Mouse (Mus musculus) bone marrow, adult 2 months (tissue): ENCODE results near the gene Map4k4. TPM values are rescaled to one million over a fixed set of nuclear protein-coding genes. Genes with fewer than 3 reads are reported as not detected.

Experiments
- H3K27ac ChIP-seq: fragments of 200-500 bp; 2 replicates; pipeline ENCODE4 v1.5.1; 2012; ENCODE audit warnings: low read depth, mild to moderate bottlenecking, control low read depth, inconsistent platforms, low read length; ENCODE audit not compliant: control insufficient read depth, poor library complexity, insufficient read depth
- H3K4me1 ChIP-seq: fragments of 200-500 bp; 2 replicates; pipeline ENCODE4 v1.6.1; 2011; ENCODE audit warnings: low read length; ENCODE audit not compliant: control insufficient read depth, insufficient read depth
- H3K4me3 ChIP-seq: fragments of 200-500 bp; replicated peaks from 2 replicates; pipeline ENCODE3; 2011; ENCODE audit warnings: mild to moderate bottlenecking, low read depth, low read length, control low read depth; ENCODE audit not compliant: control insufficient read depth
- CTCF ChIP-seq: fragments of 200-500 bp; IDR thresholded peaks from 2 replicates; pipeline ENCODE4 v1.5.1; 2011; ENCODE audit warnings: low read length, control low read depth; ENCODE audit not compliant: control insufficient read depth, insufficient read depth
- POLR2A ChIP-seq: fragments of 200-500 bp; IDR thresholded peaks from 2 replicates; pipeline ENCODE4 v1.6.1; 2011; ENCODE audit warnings: low read depth, mild to moderate bottlenecking, control low read depth, low read length, borderline replicate concordance; ENCODE audit not compliant: control insufficient read depth
- WGBS: fragments of 180-500 bp; shearing (Covaris S2); methylation state at CpG from one replicate; pipeline ENCODE4 v1.1.7; 2018; 5-methylcytosine and 5-hydroxymethylcytosine counted together
- polyA plus RNA-seq: library from polyadenylated mRNA; stranded (reverse); fragments of >200 nt; gene quantifications from 2 replicates; pipeline ENCODE4 v1.2.4, GENCODE M21; 2011; ENCODE audit warnings: low replicate concordance; ENCODE audit not compliant: missing spikeins, insufficient read depth, insufficient read length

Map4k4 gene
- polyA plus RNA-seq, 1 experiment, result 69.2 TPM

GRCm38 (mm10) chr1:40051157-40051556 is 150.4 kb downstream of the Map4k4 start:
- TF ChIP-seq CTCF (no peak), POLR2A (no peak)
- Histone ChIP-seq H3K27ac (no peak overlapping the region), H3K4me3 (no peak overlapping the region), H3K4me1 (peaks cover 4% of the 10 kb centered on the region)
- WGBS, result 21% methylated on average over 6 of the region's 6 CpGs

GRCm38 (mm10) chr1:40052156-40052555 is 151.4 kb downstream of the Map4k4 start:
- H3K4me3 ChIP-seq, result no peak overlapping the region
- H3K27ac ChIP-seq, result no peak overlapping the region
- TF ChIP-seq CTCF, result no peak
- TF ChIP-seq POLR2A, result no peak
- WGBS, result 68% methylated on average over 8 of the region's 8 CpGs
- H3K4me1 ChIP-seq, result peaks cover 6% of the 10 kb centered on the region

GRCm38 (mm10) chr1:40053071-40053470 is 152.4 kb downstream of the Map4k4 start:
- 81% methylated on average over 5 of the region's 5 CpGs for WGBS
- TF ChIP-seq POLR2A, result no peak
- TF ChIP-seq CTCF, result no peak
- Histone ChIP-seq H3K27ac (no peak overlapping the region), H3K4me1 (peaks cover 7% of the 10 kb centered on the region), H3K4me3 (no peak overlapping the region)

GRCm38 (mm10) chr1:40055051-40055450 is 154.3 kb downstream of the Map4k4 start:
- TF ChIP-seq POLR2A (no peak), CTCF (no peak)
- H3K4me3 ChIP-seq, result no peak overlapping the region
- 22% methylated on average over 7 of the region's 7 CpGs for WGBS
- peak overlapping the region; percentile 12; the same call in 1 of the 2 replicates for H3K27ac ChIP-seq
- H3K4me1 ChIP-seq, result peaks cover 14% of the 10 kb centered on the region

GRCm38 (mm10) chr1:40055963-40056362 is 155.2 kb downstream of the Map4k4 start:
- Histone ChIP-seq H3K4me3 (no peak overlapping the region), H3K27ac (no peak overlapping the region), H3K4me1 (peaks cover 11% of the 10 kb centered on the region)
- WGBS, result 81% methylated on average over 5 of the region's 5 CpGs
- TF ChIP-seq POLR2A (no peak), CTCF (no peak)

GRCm38 (mm10) chr1:40057351-40057750 is 156.6 kb downstream of the Map4k4 start:
- H3K27ac ChIP-seq, result no peak overlapping the region
- TF ChIP-seq CTCF, result no peak
- TF ChIP-seq POLR2A, result no peak
- peaks cover 11% of the 10 kb centered on the region for H3K4me1 ChIP-seq
- no peak overlapping the region for H3K4me3 ChIP-seq
- 75% methylated on average over 5 of the region's 5 CpGs for WGBS

- WGBS, result 55% methylated on average over 11 of the region's 11 CpGs
- no peak overlapping the region for H3K4me3 ChIP-seq
- peaks cover 11% of the 10 kb centered on the region for H3K4me1 ChIP-seq
- TF ChIP-seq CTCF, result no peak
- no peak for TF ChIP-seq POLR2A
- H3K27ac ChIP-seq, result peak overlapping the region; percentile 47; the same call in 1 of the 2 replicates
Measured at GRCm38 (mm10) chr1:40058013-40058412, 157.3 kb downstream of the Map4k4 start.

- 14% methylated on average over 4 of the region's 4 CpGs for WGBS
- Histone ChIP-seq H3K27ac (no peak overlapping the region), H3K4me1 (peaks cover 11% of the 10 kb centered on the region), H3K4me3 (no peak overlapping the region)
- TF ChIP-seq CTCF (no peak), POLR2A (no peak)
Measured at GRCm38 (mm10) chr1:40059122-40059774, 158.5 kb downstream of the Map4k4 start.
